Mouse (Mus musculus) neural tube, embryonic 14.5 days (tissue): ENCODE results near the gene Pla2g4e. TPM values are rescaled to one million over a fixed set of nuclear protein-coding genes. Genes with fewer than 3 reads are reported as not detected.

ENCODE experiments used
- ATAC-seq: fragments of 200-750 bp; cut with Nextera tagmentation; 2 replicates; pipeline ENCODE4 v1.8.0; 2017; ENCODE audit warnings: low read depth, mild to moderate bottlenecking, moderate TSS enrichment, moderate library complexity
- H3K27ac ChIP-seq: fragments of 300-500 bp; sonication (generic); 2 replicates; pipeline ENCODE4 v1.5.1; 2014; ENCODE audit warnings: low read depth, mild to moderate bottlenecking, control low read depth, low read length, moderate library complexity, mixed read lengths
- H3K27me3 ChIP-seq: fragments of 300-500 bp; sonication (generic); 2 replicates; pipeline ENCODE4 v1.6.1; 2014; ENCODE audit warnings: low read length; ENCODE audit not compliant: control insufficient read depth, insufficient read depth
- H3K36me3 ChIP-seq: fragments of 300-500 bp; sonication (generic); 2 replicates; pipeline ENCODE4 v1.6.1; 2014; ENCODE audit warnings: low read length, mixed read lengths; ENCODE audit not compliant: control insufficient read depth, insufficient read depth
- H3K4me1 ChIP-seq: fragments of 300-500 bp; sonication (generic); 2 replicates; pipeline ENCODE4 v1.6.1; 2014; ENCODE audit warnings: low read length; ENCODE audit not compliant: control insufficient read depth, insufficient read depth
- H3K4me2 ChIP-seq: fragments of 300-500 bp; sonication (generic); 2 replicates; pipeline ENCODE4 v1.6.1; 2014; ENCODE audit warnings: mild to moderate bottlenecking, low read depth, low read length, control low read depth
- H3K4me3 ChIP-seq: fragments of 300-500 bp; sonication (generic); 2 replicates; pipeline ENCODE4 v1.5.1; 2014; ENCODE audit warnings: low read depth, low read length, control low read depth, mixed read lengths
- H3K9ac ChIP-seq: fragments of 300-500 bp; sonication (generic); replicated peaks from 2 replicates; pipeline ENCODE4 v1.6.1; 2014; ENCODE audit warnings: low read depth, mild to moderate bottlenecking, control low read depth, low read length, mixed read lengths
- H3K9me3 ChIP-seq: fragments of 300-500 bp; sonication (generic); 2 replicates; pipeline ENCODE4 v1.6.1; 2016; ENCODE audit warnings: low read length; ENCODE audit not compliant: control insufficient read depth
- WGBS: fragments of 180-500 bp; shearing (Covaris S2); extraction: QIAGEN DNeasy Blood & Tissue Kit; methylation state at CpG from one replicate; pipeline ENCODE4 v1.1.7; 2014; 5-methylcytosine and 5-hydroxymethylcytosine counted together
- polyA plus RNA-seq: library from polyadenylated mRNA; unstranded; fragments of >200 nt; fragmentation: Nextera tagmentation; extraction: Ambion mirVana; gene quantifications from 2 replicates; pipeline ENCODE4 v1.2.1, GENCODE M21; 2014

Pla2g4e gene
- 4.9 and 7.2 TPM in 2 replicates for polyA plus RNA-seq

DNA sequence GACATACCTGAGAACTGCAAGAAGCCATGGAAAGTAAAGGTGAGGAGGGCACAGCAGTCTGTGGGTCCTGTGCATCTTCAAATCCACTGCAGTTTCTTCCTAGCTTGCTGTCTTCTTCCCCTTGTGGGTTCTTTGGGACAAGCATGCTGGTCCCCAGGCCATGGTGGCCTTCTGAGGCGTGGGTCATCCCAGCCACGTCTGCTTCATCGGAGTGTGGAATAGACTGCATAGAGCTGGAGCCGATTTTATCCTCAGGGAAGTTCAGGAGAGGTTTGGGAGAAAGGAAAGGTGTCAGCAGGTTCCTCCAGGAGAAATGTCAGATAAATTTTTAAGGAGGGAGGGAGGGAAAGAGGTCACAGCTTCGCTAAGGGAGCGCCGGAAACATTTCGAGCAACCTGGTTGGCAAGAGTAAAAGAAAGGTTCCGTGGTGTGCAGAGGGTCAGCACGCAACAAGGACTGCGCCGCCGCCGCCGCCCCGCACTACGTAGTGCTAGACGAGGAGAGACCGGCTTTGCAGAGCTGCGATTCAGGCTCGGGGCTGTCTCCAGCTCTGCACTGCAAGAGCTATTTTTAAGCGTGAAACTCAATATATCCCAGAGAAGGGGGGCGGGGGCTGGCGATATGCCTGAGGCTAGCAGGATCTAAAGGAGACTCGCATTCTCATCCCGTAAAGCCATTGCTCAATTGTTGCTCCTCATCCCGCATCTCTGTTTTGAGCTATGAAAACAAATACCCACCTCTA lies at the start of gene Pla2g4e:
Gene Pla2g4e (minus strand): TSS at position 657 of the 742 bp plus-strand sequence.
- Histone ChIP-seq H3K4me2 (peak within 1 kb of the TSS; percentile 57), H3K9me3 (no peaks in the 10 kb centered on the region), H3K27ac (peak within 1 kb of the TSS; percentile 70), H3K4me3 (peak within 1 kb of the TSS; percentile 33), H3K9ac (peak within 1 kb of the TSS; percentile 41), H3K36me3 (no peaks in the 10 kb centered on the region), H3K4me1 (no peaks in the 10 kb centered on the region), H3K27me3 (0 out of 2 replicates have a peak, but pooled peaks cover 2% of the 10 kb centered on the region)
- 5% methylated on average over 27 of the region's 27 CpGs for WGBS
- ATAC-seq, result peak; percentile 89

GRCm38 (mm10) chr2:120291471-120292078 lies 46.4 kb upstream of the Pla2g4e start:
- WGBS, result 90% methylated on average over 8 of the region's 9 CpGs

DNA sequence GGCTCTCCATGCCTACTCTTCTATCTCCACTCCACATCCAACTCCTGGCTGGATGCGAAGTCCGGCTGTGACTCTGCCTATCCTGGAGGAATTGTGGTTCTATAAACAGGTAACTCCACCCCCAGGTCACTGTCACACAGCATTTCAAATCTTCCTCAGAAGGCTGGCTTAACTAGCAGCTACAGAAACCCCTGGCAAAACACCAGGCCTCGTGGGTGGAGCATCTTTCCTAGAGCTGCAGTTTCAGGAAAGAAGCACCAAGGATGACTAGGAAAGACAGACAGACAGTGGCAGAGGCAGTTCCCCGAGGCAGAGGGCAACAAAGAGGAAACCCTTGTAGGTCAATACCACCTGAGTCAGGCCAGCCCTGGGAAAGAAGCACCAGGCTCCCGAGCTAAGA lies 43.9 kb upstream of the Pla2g4e start, which contains the start of gene Pla2g4d:
Gene Pla2g4d (minus strand): TSS at position 203 of the 400 bp plus-strand sequence.
- H3K9me3 ChIP-seq, result no peaks in the 10 kb centered on the region
- no peaks in the 10 kb centered on the region for H3K4me1 ChIP-seq
- H3K9ac ChIP-seq, result no peak within 1 kb of the TSS
- H3K27me3 ChIP-seq, result no peaks in the 10 kb centered on the region
- no peak within 1 kb of the TSS for H3K27ac ChIP-seq
- H3K4me2 ChIP-seq, result no peak within 1 kb of the TSS
- 75% methylated on average over 5 of the region's 5 CpGs for WGBS
- ATAC-seq, result no peak
- no peaks in the 10 kb centered on the region for H3K36me3 ChIP-seq
- no peak within 1 kb of the TSS for H3K4me3 ChIP-seq

More at GRCm38 (mm10) chr2:120291471-120292078, 46.4 kb upstream of the Pla2g4e start:
- ATAC-seq, result no peak
- H3K4me2 ChIP-seq, result no peak overlapping the region
- H3K36me3 ChIP-seq, result no peaks in the 10 kb centered on the region
- no peaks in the 10 kb centered on the region for H3K27me3 ChIP-seq
- H3K27ac ChIP-seq, result no peak overlapping the region
- no peaks in the 10 kb centered on the region for H3K9me3 ChIP-seq
- H3K4me1 ChIP-seq, result no peaks in the 10 kb centered on the region
- no peak overlapping the region for H3K4me3 ChIP-seq
- no peak overlapping the region for H3K9ac ChIP-seq

DNA sequence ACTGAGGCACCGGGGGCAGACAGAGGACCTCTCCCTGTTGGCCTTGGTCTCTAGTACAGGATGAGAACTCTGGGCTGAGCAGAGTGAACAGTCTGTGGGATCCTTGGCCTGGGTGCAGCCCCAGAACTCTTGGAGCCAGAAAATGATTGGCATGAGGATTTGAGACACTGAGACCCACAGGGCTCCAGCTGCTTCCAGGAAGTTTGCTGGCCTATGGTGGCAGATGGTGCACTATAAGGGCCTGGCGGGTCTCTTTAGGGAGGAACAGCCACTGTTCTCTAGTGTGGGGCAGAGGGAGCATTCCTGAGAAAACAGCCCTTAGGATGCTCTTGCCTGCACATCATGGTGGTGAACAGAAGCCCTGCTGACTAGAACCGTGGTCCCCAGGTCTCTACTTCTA lies 43.3 kb upstream of the Pla2g4e start:
- no peaks in the 10 kb centered on the region for H3K4me1 ChIP-seq
- WGBS, result 92% methylated on average over 3 of the region's 3 CpGs
- no peak for ATAC-seq

GRCm38 (mm10) chr2:120285639-120286038 lies 40.5 kb upstream of the Pla2g4e start:
- Histone ChIP-seq H3K9me3 (no peaks in the 10 kb centered on the region), H3K36me3 (no peaks in the 10 kb centered on the region), H3K4me1 (no peaks in the 10 kb centered on the region), H3K9ac (no peak overlapping the region), H3K27ac (no peak overlapping the region), H3K4me2 (no peak overlapping the region), H3K4me3 (no peak overlapping the region), H3K27me3 (no peaks in the 10 kb centered on the region)
- 88% methylated on average over 4 of the region's 4 CpGs for WGBS
- no peak for ATAC-seq

More for the DNA sequence above, 43.3 kb upstream of the Pla2g4e start:
- Histone ChIP-seq H3K4me2 (no peak overlapping the region), H3K27me3 (no peaks in the 10 kb centered on the region), H3K9me3 (no peaks in the 10 kb centered on the region), H3K9ac (no peak overlapping the region), H3K27ac (no peak overlapping the region), H3K4me3 (no peak overlapping the region), H3K36me3 (no peaks in the 10 kb centered on the region)

DNA sequence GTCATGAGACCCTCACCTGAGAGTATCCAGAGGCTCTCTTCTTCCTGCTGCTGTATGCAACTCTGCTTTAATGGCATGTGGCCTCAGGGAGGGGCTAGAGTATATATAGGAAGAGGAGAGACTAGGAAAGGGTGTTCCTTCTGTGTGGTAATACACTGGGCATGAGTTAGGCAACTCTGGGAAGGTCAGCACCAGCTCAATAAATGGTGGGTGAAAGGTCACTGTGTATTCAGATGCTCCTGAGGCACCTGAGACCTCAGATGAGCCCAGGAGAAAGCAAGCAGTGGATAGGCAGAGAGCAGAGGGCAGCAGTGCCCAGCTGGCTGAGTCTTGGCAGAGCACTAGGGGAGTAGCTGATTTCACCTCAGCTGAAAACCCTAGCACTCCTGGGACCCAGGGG lies 39.6 kb upstream of the Pla2g4e start:
- Histone ChIP-seq H3K9me3 (no peaks in the 10 kb centered on the region), H3K4me3 (no peak overlapping the region), H3K27me3 (no peaks in the 10 kb centered on the region), H3K9ac (no peak overlapping the region), H3K27ac (no peak overlapping the region), H3K36me3 (no peaks in the 10 kb centered on the region), H3K4me2 (no peak overlapping the region), H3K4me1 (no peaks in the 10 kb centered on the region)
- ATAC-seq, result no peak

DNA sequence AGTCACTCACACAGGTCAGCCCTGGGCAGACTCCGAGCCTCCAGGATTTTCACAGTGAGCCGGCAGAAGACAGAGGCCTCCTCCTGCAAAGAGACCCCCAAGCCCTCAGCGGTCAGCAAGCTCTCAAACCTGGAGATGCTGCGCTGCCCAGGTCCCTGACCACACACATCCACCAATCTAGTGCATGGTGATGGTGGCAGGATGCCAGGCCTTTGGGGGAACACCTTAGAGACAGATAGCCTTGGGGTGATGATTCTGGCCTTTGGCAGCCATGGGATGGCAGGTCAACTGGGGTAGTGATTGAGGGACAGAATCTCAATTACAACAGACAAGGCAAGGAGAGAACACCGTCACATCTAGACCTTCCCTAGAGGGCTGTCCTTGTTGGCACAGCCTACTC lies 39.0 kb upstream of the Pla2g4e start:
- 77% methylated on average over 5 of the region's 5 CpGs for WGBS
- Histone ChIP-seq H3K27me3 (no peaks in the 10 kb centered on the region), H3K36me3 (no peaks in the 10 kb centered on the region), H3K27ac (no peak overlapping the region), H3K9me3 (no peaks in the 10 kb centered on the region), H3K4me2 (no peak overlapping the region), H3K4me1 (no peaks in the 10 kb centered on the region), H3K9ac (no peak overlapping the region), H3K4me3 (no peak overlapping the region)
- ATAC-seq, result no peak

DNA sequence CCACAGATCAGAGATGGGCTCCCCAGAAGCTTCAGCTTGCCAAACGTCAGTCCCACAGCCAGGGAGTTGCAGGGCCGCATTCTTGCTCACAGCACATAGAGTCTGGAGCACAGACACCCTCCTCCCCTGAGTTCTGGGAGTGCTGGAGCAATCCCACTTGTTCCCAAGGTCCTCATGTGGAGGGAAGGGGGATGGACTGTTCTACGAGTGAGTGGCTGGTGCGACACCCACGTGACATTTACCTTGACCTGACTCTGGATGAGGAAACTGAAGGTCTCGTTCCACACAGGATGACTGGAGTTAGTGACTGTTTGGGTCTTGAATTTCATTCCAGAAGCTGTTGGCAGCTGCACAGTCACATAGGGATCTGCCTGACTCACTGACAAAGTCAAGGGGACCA lies 38.4 kb upstream of the Pla2g4e start:
- H3K9me3 ChIP-seq, result no peaks in the 10 kb centered on the region
- no peak overlapping the region for H3K4me3 ChIP-seq
- no peak overlapping the region for H3K27ac ChIP-seq
- WGBS, result 68% methylated on average over 6 of the region's 6 CpGs
- no peaks in the 10 kb centered on the region for H3K27me3 ChIP-seq
- no peaks in the 10 kb centered on the region for H3K4me1 ChIP-seq
- H3K9ac ChIP-seq, result no peak overlapping the region
- ATAC-seq, result no peak
- no peak overlapping the region for H3K4me2 ChIP-seq
- no peaks in the 10 kb centered on the region for H3K36me3 ChIP-seq

GRCm38 (mm10) chr2:120281221-120281620 lies 36.1 kb upstream of the Pla2g4e start:
- 66% methylated on average over 3 of the region's 3 CpGs for WGBS
- no peaks in the 10 kb centered on the region for H3K9me3 ChIP-seq
- no peaks in the 10 kb centered on the region for H3K27me3 ChIP-seq
- H3K4me1 ChIP-seq, result no peaks in the 10 kb centered on the region
- no peak overlapping the region for H3K9ac ChIP-seq
- no peaks in the 10 kb centered on the region for H3K36me3 ChIP-seq
- H3K27ac ChIP-seq, result no peak overlapping the region
- H3K4me2 ChIP-seq, result no peak overlapping the region
- H3K4me3 ChIP-seq, result no peak overlapping the region
- no peak for ATAC-seq
